Mouse (Mus musculus): Measurements from ENCODE around the gene Xpa.

DNA sequence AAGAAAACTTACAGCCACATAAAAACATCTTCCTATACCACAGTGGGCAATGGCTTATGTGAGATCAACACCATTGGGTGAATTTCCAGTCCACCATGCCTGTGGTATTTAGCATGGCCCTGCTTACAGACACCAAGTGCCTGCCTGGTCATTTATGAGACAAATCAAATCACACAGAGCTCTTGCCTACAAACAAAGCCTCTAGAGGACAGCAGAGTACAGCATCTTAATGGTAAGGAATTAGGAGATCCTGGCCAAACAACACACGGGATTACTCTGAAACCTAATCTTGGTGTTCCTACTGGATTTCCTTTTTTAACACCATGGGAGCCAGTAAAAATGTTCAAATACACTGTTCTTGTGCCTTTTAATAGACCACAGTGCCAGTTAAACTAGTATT is 80.8 kb downstream of the Xpa start:
- TF ChIP-seq POLR2A (IDR thresholded peaks at IDR 0.05; ENCODE audit: borderline replicate concordance, insufficient read depth, low read length): no peak
- no peak for TF ChIP-seq CTCF (IDR thresholded peaks at IDR 0.05; ENCODE audit: borderline replicate concordance, insufficient read depth, low read depth, low read length)

Data from cerebellum, adult 2 months (tissue).